Comparison of ENCODE assay signal across 9 mouse cellular contexts in genomic region chr4:116722230-116722629, GRCm38 (mm10). TPM values are rescaled to one million over a fixed set of nuclear protein-coding genes. Genes with fewer than 3 reads are reported as not detected.
DNase-seq lines count a peak whose midpoint lies in the region; ATAC-seq and TF ChIP-seq lines count a peak whose summit lies in the region.
"Had no signal": no experiment of that assay in that cellular context is flagged by ENCODE, and none has a peak within 500 bp of the region (broad histone marks: within the 10 kb centered on the region; RNA-seq: fewer than 3 reads in every experiment).

No protein-coding gene starts in this region.

- no peak for TF ChIP-seq CTCF in liver, adult 2 months (IDR thresholded peaks at IDR 0.05; ENCODE audit: low read depth, low read length)
- TF ChIP-seq CTCF in liver, postnatal 0 days (IDR thresholded peaks at IDR 0.05; ENCODE audit: low read depth), result no peak

- no peak for TF ChIP-seq EP300 in liver, postnatal 0 days (IDR thresholded peaks at IDR 0.05; ENCODE audit: low read depth)

- peaks cover 24% of the 10 kb centered on the region for H3K4me1 ChIP-seq in forebrain, embryonic 10.5 days
- peaks cover 7% of the 10 kb centered on the region for H3K4me1 ChIP-seq in forebrain, embryonic 16.5 days (replicated peaks; ENCODE audit: control insufficient read depth, insufficient read depth, low read length)
- peaks cover 13% of the 10 kb centered on the region for H3K4me1 ChIP-seq in liver, adult 2 months (ENCODE audit: control insufficient read depth, insufficient read depth, low read length)
- peaks cover 17% of the 10 kb centered on the region for H3K4me1 ChIP-seq in forebrain, embryonic 12.5 days
- H3K4me1 ChIP-seq in liver, postnatal 0 days (ENCODE audit: insufficient read depth), result peaks cover 23% of the 10 kb centered on the region

- no peaks in the 10 kb centered on the region for H3K9me3 ChIP-seq in forebrain, embryonic 10.5 days
- H3K9me3 ChIP-seq in forebrain, embryonic 16.5 days (ENCODE audit: control insufficient read depth, low read length), result no peaks in the 10 kb centered on the region
- no peaks in the 10 kb centered on the region for H3K9me3 ChIP-seq in forebrain, embryonic 12.5 days
- H3K9me3 ChIP-seq in liver, postnatal 0 days (ENCODE audit: low read length), result no peaks in the 10 kb centered on the region

- TF ChIP-seq POLR2A in liver, adult 2 months (IDR thresholded peaks at IDR 0.05; ENCODE audit: extremely low read depth, insufficient read depth, low read length), result no peak

- H3K27me3 ChIP-seq in forebrain, embryonic 10.5 days (ENCODE audit: poor library complexity, severe bottlenecking), result peaks cover 15% of the 10 kb centered on the region
- H3K27me3 ChIP-seq in forebrain, embryonic 16.5 days (replicated peaks; ENCODE audit: control insufficient read depth, insufficient read depth, low read length), result no peaks in the 10 kb centered on the region
- no peaks in the 10 kb centered on the region for H3K27me3 ChIP-seq in liver, adult 2 months (ENCODE audit: control insufficient read depth, insufficient read depth, low read length)
- H3K27me3 ChIP-seq in forebrain, embryonic 12.5 days, result peaks cover 5% of the 10 kb centered on the region; the same call in 1 of the 2 replicates
- no peaks in the 10 kb centered on the region for H3K27me3 ChIP-seq in liver, postnatal 0 days (ENCODE audit: insufficient read depth, low read length)

- no peak for ATAC-seq in forebrain, embryonic 16.5 days
- no peak for ATAC-seq in forebrain, embryonic 12.5 days (ENCODE audit: low FRiP score)
- ATAC-seq in liver, postnatal 0 days, result no peak

- H3K4me3 ChIP-seq in forebrain, embryonic 10.5 days, result peak overlapping the region; percentile 89
- no peak overlapping the region for H3K4me3 ChIP-seq in forebrain, embryonic 16.5 days (replicated peaks; ENCODE audit: low read length)
- H3K4me3 ChIP-seq in liver, adult 2 months (ENCODE audit: insufficient read depth, low read depth, low read length), result peak overlapping the region; percentile 75
- H3K4me3 ChIP-seq in forebrain, embryonic 12.5 days (replicated peaks), result 0 out of 2 replicates have a peak overlapping the region, but pooled peaks have one; percentile 8
- H3K4me3 ChIP-seq in liver, postnatal 0 days (ENCODE audit: low read depth, low read length), result peak overlapping the region; percentile 91

- H3K9ac ChIP-seq in forebrain, embryonic 16.5 days (replicated peaks; ENCODE audit: low read depth, low read length), result no peak overlapping the region
- H3K9ac ChIP-seq in liver, adult 2 months (ENCODE audit: low read depth, low read length), result peak overlapping the region; percentile 50
- peak overlapping the region; percentile 9; the same call in 1 of the 2 replicates for H3K9ac ChIP-seq in forebrain, embryonic 12.5 days
- peak overlapping the region; percentile 91; the same call in 1 of the 2 replicates for H3K9ac ChIP-seq in liver, postnatal 0 days (replicated peaks)

- H3K27ac ChIP-seq in forebrain, embryonic 10.5 days, result no peak overlapping the region
- H3K27ac ChIP-seq in forebrain, embryonic 16.5 days (ENCODE audit: low read length), result no peak overlapping the region
- peak overlapping the region; percentile 25; the same call in 1 of the 2 replicates for H3K27ac ChIP-seq in liver, adult 2 months (replicated peaks; ENCODE audit: insufficient read depth, low read depth, low read length)
- H3K27ac ChIP-seq in forebrain, embryonic 12.5 days, result no peak overlapping the region
- 0 out of 2 replicates have a peak overlapping the region, but pooled peaks have one; percentile 19 for H3K27ac ChIP-seq in liver, postnatal 0 days (ENCODE audit: low read depth)

- no peaks in the 10 kb centered on the region for H3K36me3 ChIP-seq in forebrain, embryonic 10.5 days (replicated peaks)
- no peaks in the 10 kb centered on the region for H3K36me3 ChIP-seq in forebrain, embryonic 16.5 days (ENCODE audit: control insufficient read depth, insufficient read depth)
- no peaks in the 10 kb centered on the region for H3K36me3 ChIP-seq in liver, adult 2 months (ENCODE audit: control insufficient read depth, insufficient read depth, low read length)
- H3K36me3 ChIP-seq in forebrain, embryonic 12.5 days (replicated peaks), result no peaks in the 10 kb centered on the region
- no peaks in the 10 kb centered on the region for H3K36me3 ChIP-seq in liver, postnatal 0 days (replicated peaks; ENCODE audit: insufficient read depth, low read length)

- no peak for DNase-seq in forebrain, embryonic 10.5 days (ENCODE audit: extremely low spot score, low spot score)
- peak; percentile 25 for DNase-seq in liver, adult 2 months (ENCODE audit: extremely low read depth, low read depth, low spot score)
- no peak for DNase-seq in liver
- DNase-seq in liver, postnatal 0 days, result no peak
- DNase-seq in right cerebral cortex, adult 2 months (ENCODE audit: low spot score in 2 of 2), result no peak
- no peak for DNase-seq in Muller cell, postnatal 12 days (ENCODE audit: inconsistent ontology term)
- DNase-seq: adrenal gland, postnatal 10 days had no signal

- H3K79me2 ChIP-seq in liver, adult 2 months (ENCODE audit: control insufficient read depth, insufficient read depth, low read length), result peaks cover 15% of the 10 kb centered on the region; the same call in 1 of the 2 replicates

- WGBS in forebrain, embryonic 10.5 days, result 31% methylated on average over 7 of the region's 7 CpGs
- 43% methylated on average over 7 of the region's 7 CpGs for WGBS in forebrain, embryonic 16.5 days
- 40% methylated on average over 7 of the region's 7 CpGs for WGBS in liver, adult 2 months
- 37% methylated on average over 7 of the region's 7 CpGs for WGBS in forebrain, embryonic 12.5 days
- 51% methylated on average over 7 of the region's 7 CpGs for WGBS in liver, postnatal 0 days (ENCODE audit: insufficient replicate concordance)

- H3K4me2 ChIP-seq in forebrain, embryonic 16.5 days (ENCODE audit: low read length), result no peak overlapping the region
- H3K4me2 ChIP-seq in forebrain, embryonic 12.5 days, result peak overlapping the region; percentile 92
- H3K4me2 ChIP-seq in liver, postnatal 0 days (ENCODE audit: low read depth, low read length), result peak overlapping the region; percentile 96

RNA-seq across cellular contexts. Expression of gene Tesk2, which starts 1.5 kb away (rescaled TPM):
- 9.0 and 9.4 TPM in 2 replicates for polyA plus RNA-seq in forebrain, embryonic 10.5 days (2016; fragmentation: Nextera tagmentation; extraction: Ambion mirVana)
- 4.3 and 5.2 TPM in 2 replicates for polyA plus RNA-seq in forebrain, embryonic 16.5 days (2015; fragmentation: Nextera tagmentation; extraction: Ambion mirVana)
- 11.5 and 13.6 TPM in 2 replicates for total RNA-seq in liver, adult 2 months (2014; rRNA removed)
- polyA plus RNA-seq in liver, adult 2 months (2012; rRNA removed), result 7.2 and 7.8 TPM in 2 replicates
- polyA plus RNA-seq in forebrain, embryonic 12.5 days (2016; fragmentation: Nextera tagmentation; extraction: Ambion mirVana), result 6.5 and 6.7 TPM in 2 replicates
- 5.8 and 6.2 TPM in 2 replicates for polyA plus RNA-seq in liver, postnatal 0 days (2015; fragmentation: Nextera tagmentation; extraction: Ambion mirVana)

RNA-seq across cellular contexts. Expression of gene Ccdc163, which starts 13.9 kb away (rescaled TPM):
- 31.5 and 37.0 TPM in 2 replicates for polyA plus RNA-seq in forebrain, embryonic 10.5 days (2016; fragmentation: Nextera tagmentation; extraction: Ambion mirVana)
- 14.1 and 14.8 TPM in 2 replicates for polyA plus RNA-seq in forebrain, embryonic 16.5 days (2015; fragmentation: Nextera tagmentation; extraction: Ambion mirVana)
- total RNA-seq in liver, adult 2 months (2014; rRNA removed), result 2.7 and 4.2 TPM in 2 replicates
- 9.3 and 13.1 TPM in 2 replicates for polyA plus RNA-seq in liver, adult 2 months (2012; rRNA removed)
- 26.6 and 28.5 TPM in 2 replicates for polyA plus RNA-seq in forebrain, embryonic 12.5 days (2016; fragmentation: Nextera tagmentation; extraction: Ambion mirVana)
- polyA plus RNA-seq in liver, postnatal 0 days (2015; fragmentation: Nextera tagmentation; extraction: Ambion mirVana), result 6.1 and 8.4 TPM in 2 replicates

RNA-seq across cellular contexts. Expression of gene Mmachc, which starts 14.0 kb away (rescaled TPM):
- 45.6 and 47.3 TPM in 2 replicates for polyA plus RNA-seq in forebrain, embryonic 10.5 days (2016; fragmentation: Nextera tagmentation; extraction: Ambion mirVana)
- polyA plus RNA-seq in forebrain, embryonic 16.5 days (2015; fragmentation: Nextera tagmentation; extraction: Ambion mirVana), result 24.9 and 27.8 TPM in 2 replicates
- 10.3 and 11.3 TPM in 2 replicates for total RNA-seq in liver, adult 2 months (2014; rRNA removed)
- polyA plus RNA-seq in liver, adult 2 months (2012; rRNA removed), result 15.7 and 17.3 TPM in 2 replicates
- polyA plus RNA-seq in forebrain, embryonic 12.5 days (2016; fragmentation: Nextera tagmentation; extraction: Ambion mirVana), result 36.0 and 37.3 TPM in 2 replicates
- 10.8 and 10.9 TPM in 2 replicates for polyA plus RNA-seq in liver, postnatal 0 days (2015; fragmentation: Nextera tagmentation; extraction: Ambion mirVana)

RNA-seq across cellular contexts. Expression of gene Prdx1, which starts 36.9 kb away (rescaled TPM):
- polyA plus RNA-seq in forebrain, embryonic 10.5 days (2016; fragmentation: Nextera tagmentation; extraction: Ambion mirVana), result 1,457 and 1,472 TPM in 2 replicates
- polyA plus RNA-seq in forebrain, embryonic 16.5 days (2015; fragmentation: Nextera tagmentation; extraction: Ambion mirVana), result 455 and 488 TPM in 2 replicates
- total RNA-seq in liver, adult 2 months (2014; rRNA removed), result 868 and 925 TPM in 2 replicates
- 376 and 421 TPM in 2 replicates for polyA plus RNA-seq in liver, adult 2 months (2012; rRNA removed)
- 914 and 930 TPM in 2 replicates for polyA plus RNA-seq in forebrain, embryonic 12.5 days (2016; fragmentation: Nextera tagmentation; extraction: Ambion mirVana)
- 2,167 and 2,192 TPM in 2 replicates for polyA plus RNA-seq in liver, postnatal 0 days (2015; fragmentation: Nextera tagmentation; extraction: Ambion mirVana)

Comparison
In these comparisons a context has a peak if more than half of its experiments do, and no peak if none do; other contexts are left out.
1. H3K27ac ChIP-seq: peak in liver, adult 2 months (single experiment) and liver, postnatal 0 days (single experiment); none in forebrain, embryonic 10.5 days (single experiment), forebrain, embryonic 16.5 days (single experiment) and forebrain, embryonic 12.5 days (single experiment).